Mouse (Mus musculus): Measurements from ENCODE around the gene 2310050C09Rik.

The 2310050C09Rik gene

DNA sequence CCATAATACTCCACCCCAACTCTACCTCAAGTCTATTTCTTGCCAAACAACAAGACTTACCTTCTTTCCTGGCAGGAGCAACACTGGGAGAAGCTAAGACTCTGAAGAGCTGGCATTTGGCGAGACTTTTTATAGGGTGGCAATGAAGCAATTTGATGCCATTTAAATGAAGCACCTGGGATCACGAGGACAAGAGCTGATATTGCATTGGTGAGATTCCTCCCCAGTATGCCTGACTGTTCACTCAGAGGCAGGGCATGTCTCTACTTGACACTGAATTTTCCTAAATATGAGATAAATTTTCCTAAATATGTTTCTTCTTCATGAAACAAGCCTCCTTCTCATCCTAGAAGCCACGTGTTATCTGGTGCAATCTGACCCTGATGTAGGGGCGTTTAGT lies at the start of gene 2310050C09Rik:
Gene 2310050C09Rik (minus strand): TSS at position 101 of the 400 bp plus-strand sequence.
- DNase-seq, result no peak

DNA sequence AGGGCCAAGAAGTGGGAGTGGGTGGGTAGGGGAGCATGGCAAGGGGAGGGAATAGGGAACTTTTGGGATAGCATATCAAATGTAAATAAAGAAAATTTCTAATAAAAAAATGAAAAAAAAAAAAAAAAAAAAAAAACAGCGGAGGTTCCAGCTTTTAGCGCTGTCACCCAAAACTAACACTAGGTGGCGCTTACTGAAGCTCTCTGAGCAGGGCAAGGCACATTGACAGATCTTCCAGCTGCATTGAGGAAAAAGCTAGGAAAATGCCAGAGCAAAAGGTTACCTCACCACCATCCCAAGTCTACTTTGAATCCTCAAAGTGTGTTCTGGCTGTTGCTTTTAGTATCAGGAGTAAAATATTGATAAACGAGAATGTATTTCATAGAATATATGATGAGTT lies 37.6 kb upstream of the 2310050C09Rik start:
- peak in 1 of 2 experiments; percentile 11 for DNase-seq

DNA sequence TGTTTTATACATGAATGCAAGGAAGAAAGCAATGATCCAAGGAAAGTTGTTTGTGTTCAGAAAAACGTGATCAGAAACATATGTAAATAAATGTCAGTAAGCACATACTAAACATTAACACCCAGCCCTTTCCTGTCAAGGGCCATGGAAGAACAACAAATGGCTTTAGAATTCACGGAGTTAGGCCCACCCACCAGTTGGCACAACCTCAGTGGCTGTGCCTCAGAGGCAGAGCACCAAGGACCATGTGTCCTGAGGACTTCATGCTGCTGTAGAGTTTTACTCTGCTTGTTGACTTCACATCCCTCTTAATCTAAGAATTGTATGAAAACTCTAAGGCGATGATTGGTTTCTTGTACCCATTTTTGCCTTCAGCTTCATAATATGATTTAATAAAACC lies 35.2 kb upstream of the 2310050C09Rik start:
- DNase-seq, result no peak

DNA sequence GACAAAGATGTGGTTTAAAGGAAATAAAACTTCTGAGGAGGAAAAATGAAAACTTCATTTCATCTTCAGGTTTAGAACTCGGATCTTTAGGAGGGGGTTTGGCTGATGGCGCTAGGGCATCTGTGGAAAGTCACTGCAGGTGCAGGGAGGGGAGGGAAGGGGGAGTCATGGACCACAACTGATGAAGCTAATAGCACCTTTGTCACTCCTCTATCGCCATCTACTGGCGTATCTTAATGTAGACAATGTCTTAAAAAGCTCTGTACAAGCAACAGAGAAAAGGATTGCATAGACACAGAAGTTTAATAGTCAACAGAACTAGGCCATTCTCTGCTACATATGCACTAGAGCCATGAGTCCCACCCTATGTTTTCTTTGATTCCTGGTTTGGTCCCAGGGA lies 33.6 kb upstream of the 2310050C09Rik start:
- no peak for DNase-seq

DNA sequence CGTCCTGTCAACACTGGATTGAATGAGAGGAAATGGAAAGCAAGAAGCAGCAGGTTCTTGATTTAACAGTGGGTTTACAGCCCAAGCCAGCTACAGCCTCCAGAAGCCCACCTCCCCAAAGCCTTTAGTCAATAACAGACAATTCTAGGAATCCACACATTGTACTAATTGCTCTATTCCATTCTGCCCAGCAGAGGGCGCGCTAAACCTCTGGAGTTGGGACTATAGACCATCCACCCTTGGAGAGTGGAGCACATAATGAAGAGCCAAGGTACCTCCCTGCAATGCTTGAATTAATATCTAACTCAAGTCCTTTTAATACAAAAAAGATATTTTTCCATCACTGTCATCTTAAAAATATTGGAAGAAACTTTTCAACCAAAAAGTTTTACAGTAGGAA lies 33.0 kb upstream of the 2310050C09Rik start:
- DNase-seq, result peak in 1 of 2 experiments; percentile 50

DNA sequence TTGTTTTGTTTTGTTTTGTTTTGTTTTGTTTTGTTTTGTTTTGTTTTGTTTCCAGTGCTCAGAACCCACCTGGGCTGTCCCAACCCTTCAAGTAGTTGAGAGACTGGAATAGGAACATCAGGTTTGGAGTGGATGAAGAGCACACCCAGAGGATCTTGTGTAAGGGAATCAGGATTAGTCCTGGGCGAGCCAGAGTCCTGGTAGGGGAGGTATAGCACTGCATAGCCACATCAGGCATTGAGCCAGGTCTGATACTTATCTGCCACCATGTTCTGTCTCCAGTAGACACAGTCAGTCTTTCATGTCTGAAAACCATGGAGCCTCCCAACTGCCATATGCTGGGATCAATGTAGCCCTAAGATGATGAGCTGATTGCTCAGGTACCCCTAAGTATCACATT lies 24.5 kb upstream of the 2310050C09Rik start:
- DNase-seq, result no peak

DNA sequence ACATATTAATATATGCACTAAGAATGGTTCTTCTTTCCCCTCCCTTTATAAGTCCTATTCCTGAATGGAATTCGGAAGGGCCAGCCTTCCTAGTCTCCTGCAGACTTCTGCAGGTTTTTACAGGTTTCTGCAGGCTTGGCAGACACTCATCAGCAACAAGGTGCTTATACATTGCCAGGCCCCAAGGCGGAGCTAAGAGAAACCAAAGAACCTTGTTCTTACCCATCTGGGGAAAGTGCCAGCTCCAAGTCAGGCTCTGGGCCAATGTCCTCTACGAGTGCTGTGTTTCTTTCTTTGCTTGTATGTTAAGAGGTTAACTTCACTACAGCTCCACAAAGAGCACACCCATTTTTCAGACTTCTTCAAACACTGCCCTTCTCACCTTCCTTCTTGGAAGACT lies 24.0 kb upstream of the 2310050C09Rik start:
- peak; percentile 56 to 68 for DNase-seq

DNA sequence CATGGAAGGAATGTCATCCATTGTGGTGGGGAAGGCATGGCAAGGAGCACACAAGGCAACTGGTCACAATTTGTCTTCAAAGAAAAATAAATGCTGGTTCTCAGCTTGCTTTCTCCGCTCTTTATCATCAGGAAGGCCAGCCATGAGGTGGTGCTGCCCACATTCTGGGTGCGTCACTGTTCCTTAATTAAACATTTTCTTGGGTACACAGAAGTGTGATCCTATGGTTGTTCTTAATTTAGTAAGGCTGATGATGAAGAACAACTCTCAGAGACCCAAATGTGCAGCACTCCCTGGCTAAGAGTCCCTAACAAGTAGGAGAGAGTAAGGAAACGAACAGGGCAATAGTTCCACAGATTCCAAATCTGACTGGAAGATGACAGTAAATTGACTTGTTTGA lies 4.2 kb upstream of the 2310050C09Rik start:
- no peak for DNase-seq

DNA sequence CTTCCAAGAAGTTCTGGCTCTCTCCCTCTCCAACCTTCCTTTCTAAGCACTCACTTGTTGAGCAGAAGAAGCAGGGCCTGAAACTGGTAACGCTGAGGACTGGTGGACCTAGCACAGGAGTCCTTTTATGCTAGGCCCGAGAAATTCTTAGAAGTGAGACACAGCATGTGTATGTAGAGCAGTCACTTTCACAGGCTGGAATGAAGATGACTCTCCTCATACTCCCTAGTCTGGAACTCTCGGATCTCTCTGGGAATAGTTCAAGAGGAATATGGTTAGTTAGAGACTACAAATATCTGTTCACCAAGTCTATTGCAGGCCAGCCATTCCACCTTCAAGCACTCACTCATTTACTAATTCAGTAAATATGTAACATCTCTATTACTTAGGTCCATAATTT lies 18.8 kb downstream of the 2310050C09Rik start, which contains the start of gene Lce1l:
Gene Lce1l (minus strand): TSS at position 101 of the 400 bp plus-strand sequence.
- no peak for DNase-seq

DNA sequence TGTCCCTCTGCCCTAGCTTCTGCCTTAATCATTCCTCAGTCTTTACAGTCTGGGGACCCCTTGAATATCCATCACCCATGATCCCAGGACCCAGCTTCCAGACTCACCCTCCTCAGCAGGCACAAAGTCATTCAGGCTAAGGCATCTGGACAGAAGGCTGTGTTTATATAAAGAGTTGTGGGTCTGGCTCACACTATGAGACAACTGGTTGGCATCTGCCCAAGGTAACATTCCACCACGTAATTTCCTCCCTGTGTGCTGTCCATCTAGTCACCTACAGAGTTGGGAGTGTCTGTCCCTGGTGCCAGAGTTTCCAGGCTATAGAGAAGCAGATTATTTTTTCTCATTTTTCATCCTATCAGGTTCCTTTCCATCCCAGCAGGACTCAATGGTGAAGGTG lies 42.9 kb downstream of the 2310050C09Rik start, which contains the start of gene Kprp:
Gene Kprp (minus strand): TSS at position 140 of the 400 bp plus-strand sequence.
- no peak for DNase-seq

DNA sequence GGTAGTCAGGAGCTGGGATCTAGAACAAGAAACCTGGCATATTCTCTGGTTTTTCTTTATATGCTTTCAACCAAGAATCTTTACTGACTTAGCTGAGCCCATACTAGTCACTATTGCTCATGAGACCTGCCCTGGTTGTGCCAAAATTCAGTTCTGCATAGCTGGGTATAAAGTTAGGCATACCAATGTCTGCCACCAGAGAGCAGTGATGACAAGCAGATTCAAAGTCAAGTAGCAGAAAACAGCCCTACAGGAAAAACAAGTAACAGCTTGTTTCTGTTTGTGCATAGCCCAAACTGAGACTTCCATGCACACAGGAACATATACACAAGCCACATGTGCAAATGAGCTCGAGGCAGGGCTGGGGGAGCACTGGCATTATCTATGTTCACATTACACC lies 44.2 kb downstream of the 2310050C09Rik start:
- no peak for DNase-seq

All from kidney, adult 8-10 months (tissue).